Mouse (Mus musculus) olfactory bulb, adult 2 months (tissue): ENCODE measurements around the gene Zbtb8os.

Experiments
- CTCF ChIP-seq: fragments of 200-500 bp; IDR thresholded peaks from 2 replicates; pipeline ENCODE4 v1.5.1; 2012; ENCODE audit warnings: low read depth, mild to moderate bottlenecking, low read length, moderate library complexity; ENCODE audit not compliant: insufficient read depth
- POLR2A ChIP-seq: fragments of 200-500 bp; IDR thresholded peaks from 2 replicates; pipeline ENCODE4 v1.6.1; 2012; ENCODE audit warnings: mild to moderate bottlenecking, low read depth, low read length, moderate library complexity; ENCODE audit not compliant: insufficient read depth

DNA sequence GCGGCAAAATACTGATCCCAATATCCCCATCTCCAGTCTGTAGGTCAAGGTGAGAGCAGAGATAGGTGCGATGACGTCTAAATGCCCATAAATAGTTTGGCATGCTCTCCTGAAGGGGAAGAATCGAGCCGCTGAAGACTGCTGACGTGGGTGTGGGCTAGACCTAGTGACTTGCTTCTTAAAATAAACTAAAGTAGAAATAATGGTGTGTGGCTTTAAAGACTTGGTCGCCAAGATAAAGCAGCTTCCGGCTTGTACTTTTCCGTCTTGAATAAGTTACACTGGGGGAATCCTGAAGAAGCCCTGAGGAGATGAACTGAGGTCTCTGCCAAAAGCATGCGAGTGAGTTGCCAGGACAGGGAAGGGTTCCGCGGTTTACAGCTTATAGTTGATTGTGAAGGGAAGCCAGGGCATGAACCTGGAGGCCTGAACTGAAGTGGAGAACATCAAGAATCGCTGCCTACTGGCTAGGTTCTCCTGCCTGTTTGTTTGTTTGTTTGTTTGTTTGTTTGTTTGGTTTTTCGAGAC, 54.8 kb downstream of the Zbtb8os start:
- TF ChIP-seq CTCF (no peak), POLR2A (no peak)
